Mouse (Mus musculus): ENCODE measurements around the gene Ifi211. TPM values are rescaled to one million over a fixed set of nuclear protein-coding genes. Genes with fewer than 3 reads are reported as not detected.
"Not testable (repeated sequence)": the region's sequence is repeated elsewhere in the genome, so short reads cannot be mapped to it uniquely, and the experiment has no call there.

Gene Ifi211
- polyA plus RNA-seq, 1 experiment from 2014 or later: 0.40 TPM

- H3K9ac ChIP-seq; H3K36me3 ChIP-seq; H3K27me3 ChIP-seq; H3K4me1 ChIP-seq (replicated peaks); H3K4me2 ChIP-seq; ATAC-seq (ENCODE audit: low FRiP score); H3K9me3 ChIP-seq; H3K4me3 ChIP-seq; H3K27ac ChIP-seq: not testable (repeated sequence)
Measured at GRCm38 (mm10) chr1:173913256-173913791, 478 bp upstream of the Ifi211 start.

- H3K27me3 ChIP-seq: no peaks in the 10 kb centered on the region
- H3K4me1 ChIP-seq (replicated peaks): no peaks in the 10 kb centered on the region
- no peak for ATAC-seq (ENCODE audit: low FRiP score)
- H3K27ac ChIP-seq: no peak overlapping the region
- no peaks in the 10 kb centered on the region for H3K36me3 ChIP-seq
- WGBS: 93% methylated on average over 2 of the region's 2 CpGs
- no peak overlapping the region for H3K9ac ChIP-seq
- no peak overlapping the region for H3K4me2 ChIP-seq
- H3K9me3 ChIP-seq: no peaks in the 10 kb centered on the region
- no peak overlapping the region for H3K4me3 ChIP-seq
Measured at GRCm38 (mm10) chr1:173911808-173912464, 910 bp downstream of the Ifi211 start.

GRCm38 (mm10) chr1:173908390-173908789 is 4.5 kb downstream of the Ifi211 start:
- H3K4me3 ChIP-seq; H3K27me3 ChIP-seq; H3K4me2 ChIP-seq; ATAC-seq (ENCODE audit: low FRiP score); H3K9me3 ChIP-seq; H3K27ac ChIP-seq; H3K4me1 ChIP-seq (replicated peaks); H3K36me3 ChIP-seq; H3K9ac ChIP-seq: not testable (repeated sequence)

- not testable (repeated sequence) for H3K4me1 ChIP-seq (replicated peaks)
Measured at GRCm38 (mm10) chr1:173905885-173906284, 7.0 kb downstream of the Ifi211 start.

GRCm38 (mm10) chr1:173889741-173890140 is 23.1 kb downstream of the Ifi211 start:
- not testable (repeated sequence) for H3K9ac ChIP-seq; ATAC-seq (ENCODE audit: low FRiP score)

More at GRCm38 (mm10) chr1:173905885-173906284, 7.0 kb downstream of the Ifi211 start:
- ATAC-seq (ENCODE audit: low FRiP score); H3K4me3 ChIP-seq; H3K27me3 ChIP-seq; H3K9ac ChIP-seq; H3K27ac ChIP-seq; H3K36me3 ChIP-seq; H3K4me2 ChIP-seq; H3K9me3 ChIP-seq: not testable (repeated sequence)
- WGBS: 89% methylated on average over 4 of the region's 4 CpGs

GRCm38 (mm10) chr1:173887026-173887787 is 25.6 kb downstream of the Ifi211 start:
- WGBS: 100% methylated on average over 1 of the region's 2 CpGs
- H3K4me3 ChIP-seq; H3K36me3 ChIP-seq; H3K27me3 ChIP-seq; H3K9me3 ChIP-seq; ATAC-seq (ENCODE audit: low FRiP score); H3K9ac ChIP-seq; H3K27ac ChIP-seq; H3K4me1 ChIP-seq (replicated peaks); H3K4me2 ChIP-seq: not testable (repeated sequence)

More at GRCm38 (mm10) chr1:173889741-173890140, 23.1 kb downstream of the Ifi211 start:
- H3K36me3 ChIP-seq; H3K9me3 ChIP-seq; H3K4me1 ChIP-seq (replicated peaks); H3K4me2 ChIP-seq; H3K27me3 ChIP-seq; H3K27ac ChIP-seq; H3K4me3 ChIP-seq: not testable (repeated sequence)

- H3K27ac ChIP-seq; H3K9ac ChIP-seq; H3K4me1 ChIP-seq (replicated peaks); H3K4me2 ChIP-seq; H3K27me3 ChIP-seq; H3K36me3 ChIP-seq; H3K9me3 ChIP-seq; ATAC-seq (ENCODE audit: low FRiP score); H3K4me3 ChIP-seq: not testable (repeated sequence)
- 68% methylated on average over 3 of the region's 3 CpGs for WGBS
Measured at GRCm38 (mm10) chr1:173880004-173880666, 32.7 kb downstream of the Ifi211 start.

- 83% methylated on average over 5 of the region's 5 CpGs for WGBS
- H3K9me3 ChIP-seq; H3K36me3 ChIP-seq; H3K9ac ChIP-seq; H3K4me1 ChIP-seq (replicated peaks); ATAC-seq (ENCODE audit: low FRiP score); H3K27ac ChIP-seq; H3K4me2 ChIP-seq; H3K4me3 ChIP-seq; H3K27me3 ChIP-seq: not testable (repeated sequence)
Measured at GRCm38 (mm10) chr1:173879225-173879987, 33.4 kb downstream of the Ifi211 start.

- H3K4me1 ChIP-seq (replicated peaks); H3K4me3 ChIP-seq; H3K4me2 ChIP-seq; H3K27me3 ChIP-seq; H3K9ac ChIP-seq; H3K27ac ChIP-seq; H3K36me3 ChIP-seq; H3K9me3 ChIP-seq; ATAC-seq (ENCODE audit: low FRiP score): not testable (repeated sequence)
- WGBS: 93% methylated on average over 6 of the region's 6 CpGs
Measured at GRCm38 (mm10) chr1:173878264-173878663, 34.6 kb downstream of the Ifi211 start.

GRCm38 (mm10) chr1:173877125-173877524 is 35.7 kb downstream of the Ifi211 start:
- not testable (repeated sequence) for ATAC-seq (ENCODE audit: low FRiP score)

GRCm38 (mm10) chr1:173868586-173868985 is 44.3 kb downstream of the Ifi211 start:
- H3K9me3 ChIP-seq; H3K4me2 ChIP-seq; ATAC-seq (ENCODE audit: low FRiP score): not testable (repeated sequence)

More at GRCm38 (mm10) chr1:173877125-173877524, 35.7 kb downstream of the Ifi211 start:
- not testable (repeated sequence) for H3K4me1 ChIP-seq (replicated peaks); H3K9ac ChIP-seq; H3K4me2 ChIP-seq; H3K27me3 ChIP-seq; H3K4me3 ChIP-seq; H3K9me3 ChIP-seq; H3K36me3 ChIP-seq; H3K27ac ChIP-seq
- WGBS: 72% methylated on average over 1 of the region's 1 CpGs

GRCm38 (mm10) chr1:173866504-173866903 is 46.3 kb downstream of the Ifi211 start:
- Histone ChIP-seq H3K9me3 (no peaks in the 10 kb centered on the region), H3K9ac (no peak overlapping the region), H3K4me1 (replicated peaks) (no peaks in the 10 kb centered on the region), H3K4me3 (no peak overlapping the region), H3K36me3 (no peaks in the 10 kb centered on the region), H3K4me2 (no peak overlapping the region), H3K27me3 (no peaks in the 10 kb centered on the region), H3K27ac (no peak overlapping the region)
- WGBS: 85% methylated on average over 12 of the region's 12 CpGs
- no peak for ATAC-seq (ENCODE audit: low FRiP score)

More at GRCm38 (mm10) chr1:173868586-173868985, 44.3 kb downstream of the Ifi211 start:
- not testable (repeated sequence) for H3K4me3 ChIP-seq; H3K27ac ChIP-seq; H3K36me3 ChIP-seq; H3K4me1 ChIP-seq (replicated peaks); H3K9ac ChIP-seq; H3K27me3 ChIP-seq
- 67% methylated on average over 1 of the region's 1 CpGs for WGBS
